Mouse (Mus musculus) G1E (cell line): Measurements from ENCODE around the gene Tymp.

Experiments
- CTCF ChIP-seq: IDR thresholded peaks from 2 replicates; pipeline ENCODE4 v1.5.1; 2012; ENCODE audit warnings: low read depth, low read length, inconsistent platforms, mixed read lengths
- GATA1 ChIP-seq: IDR thresholded peaks from 2 replicates; pipeline ENCODE4 v1.6.1; 2012; ENCODE audit warnings: borderline replicate concordance, low read length, inconsistent platforms, mixed read lengths

GRCm38 (mm10) chr15:89352054-89352453 lies 24.8 kb downstream of the Tymp start:
- TF ChIP-seq CTCF, result no peak
- no peak for TF ChIP-seq GATA1
